Mouse (Mus musculus) embryonic facial prominence, embryonic 10.5 days (tissue): ENCODE results near the gene Med12l. TPM values are rescaled to one million over a fixed set of nuclear protein-coding genes. Genes with fewer than 3 reads are reported as not detected.

Source experiments
- DNase-seq: peaks from one replicate; pipeline ENCODE4 v3.0.0-alpha.2; 2017; ENCODE audit warnings: low spot score
- H3K27ac ChIP-seq: fragments of 300-500 bp; sonication (generic); replicated peaks from 2 replicates; pipeline ENCODE4 v1.5.1; 2016; ENCODE audit warnings: mild to moderate bottlenecking
- H3K27me3 ChIP-seq: fragments of 300-500 bp; sonication (generic); replicated peaks from 2 replicates; pipeline ENCODE4 v1.6.1; 2016; ENCODE audit warnings: low read depth, mild to moderate bottlenecking; ENCODE audit not compliant: poor library complexity, severe bottlenecking
- H3K36me3 ChIP-seq: fragments of 300-500 bp; sonication (generic); replicated peaks from 2 replicates; pipeline ENCODE4 v1.6.1; 2016; ENCODE audit warnings: mild to moderate bottlenecking, moderate library complexity
- H3K4me1 ChIP-seq: fragments of 300-500 bp; sonication (generic); 2 replicates; pipeline ENCODE4 v1.6.1; 2016
- H3K4me3 ChIP-seq: fragments of 300-500 bp; sonication (generic); 2 replicates; pipeline ENCODE4 v1.5.1; 2016; ENCODE audit warnings: mild to moderate bottlenecking, moderate library complexity
- H3K9me3 ChIP-seq: fragments of 300-500 bp; sonication (generic); 2 replicates; pipeline ENCODE4 v1.6.1; 2016; ENCODE audit warnings: mild to moderate bottlenecking
- WGBS: fragments of 180-500 bp; shearing (Covaris S2); methylation state at CpG from one replicate; pipeline ENCODE4 v1.1.7; 2016; 5-methylcytosine and 5-hydroxymethylcytosine counted together
- polyA plus RNA-seq: library from polyadenylated mRNA; unstranded; fragments of >200 nt; fragmentation: Nextera tagmentation; extraction: Ambion mirVana; gene quantifications from 2 replicates; pipeline ENCODE4 v1.2.1, GENCODE M21; 2016

Med12l gene
- polyA plus RNA-seq, 1 experiment from 2014 or later: 2.0 TPM

- Histone ChIP-seq H3K27ac (no peak within 1 kb of the TSS), H3K9me3 (no peaks in the 10 kb centered on the region), H3K36me3 (peaks cover 4% of the 10 kb centered on the region; the same call in 1 of the 2 replicates), H3K27me3 (no peaks in the 10 kb centered on the region), H3K4me3 (no peak within 1 kb of the TSS), H3K4me1 (peaks cover 30% of the 10 kb centered on the region)
- DNase-seq: no peak
- 36% methylated on average over 7 of the region's 7 CpGs for WGBS
These were observed 257.1 kb downstream of the Med12l start, which contains the start of gene P2ry12 for GRCm38 (mm10) chr3:59262704-59263103. TSS of gene P2ry12 (minus strand) at chr3:59262871.

- Histone ChIP-seq H3K27me3 (no peaks in the 10 kb centered on the region), H3K36me3 (peaks cover 4% of the 10 kb centered on the region; the same call in 1 of the 2 replicates), H3K4me1 (peaks cover 26% of the 10 kb centered on the region), H3K27ac (no peak overlapping the region), H3K4me3 (no peak overlapping the region), H3K9me3 (no peaks in the 10 kb centered on the region)
- no peak for DNase-seq
- 94% methylated on average over 2 of the region's 2 CpGs for WGBS
These were observed 257.8 kb downstream of the Med12l start for GRCm38 (mm10) chr3:59263417-59263816.

DNA sequence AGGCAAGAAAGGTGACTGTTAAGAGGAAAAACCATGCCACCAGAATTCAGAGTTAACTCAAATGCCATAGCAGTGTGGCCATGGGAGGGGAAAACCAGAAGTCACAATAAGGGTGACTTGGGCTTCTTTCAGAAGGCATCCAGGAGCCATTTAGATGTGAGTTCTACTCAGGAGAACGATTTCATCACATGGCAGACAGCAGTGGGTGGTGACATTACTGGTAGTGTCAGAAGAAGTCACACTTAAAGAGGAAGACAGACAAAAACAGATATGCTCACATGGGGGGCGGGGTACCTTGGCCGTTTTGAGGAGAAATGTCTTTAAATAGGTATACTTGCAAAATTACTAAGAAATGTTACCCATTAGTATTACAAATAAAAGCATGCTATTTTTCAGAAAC lies 258.4 kb downstream of the Med12l start:
- Histone ChIP-seq H3K4me3 (no peak overlapping the region), H3K27me3 (no peaks in the 10 kb centered on the region), H3K9me3 (no peaks in the 10 kb centered on the region), H3K4me1 (peaks cover 26% of the 10 kb centered on the region), H3K27ac (no peak overlapping the region), H3K36me3 (peaks cover 4% of the 10 kb centered on the region; the same call in 1 of the 2 replicates)
- WGBS: 88% methylated on average over 3 of the region's 3 CpGs
- no peak for DNase-seq

GRCm38 (mm10) chr3:59270811-59271210 lies 265.2 kb downstream of the Med12l start:
- no peaks in the 10 kb centered on the region for H3K36me3 ChIP-seq
- no peak overlapping the region for H3K4me3 ChIP-seq
- 90% methylated on average over 6 of the region's 6 CpGs for WGBS
- H3K4me1 ChIP-seq: peaks cover 2% of the 10 kb centered on the region; the same call in 1 of the 2 replicates
- H3K27me3 ChIP-seq: no peaks in the 10 kb centered on the region
- DNase-seq: no peak
- no peak overlapping the region for H3K27ac ChIP-seq
- H3K9me3 ChIP-seq: no peaks in the 10 kb centered on the region

- no peaks in the 10 kb centered on the region for H3K36me3 ChIP-seq
- WGBS: 25% methylated on average over 3 of the region's 3 CpGs
- peaks cover 20% of the 10 kb centered on the region for H3K4me1 ChIP-seq
These were observed 272.1 kb downstream of the Med12l start for GRCm38 (mm10) chr3:59277502-59278253.

GRCm38 (mm10) chr3:59278254-59278533 lies 272.6 kb downstream of the Med12l start:
- H3K27ac ChIP-seq: no peak overlapping the region; the same call in 1 of the 2 replicates
- no peak for DNase-seq
- H3K36me3 ChIP-seq: no peaks in the 10 kb centered on the region
- WGBS: 82% methylated on average over 3 of the region's 3 CpGs
- H3K27me3 ChIP-seq: no peaks in the 10 kb centered on the region
- H3K4me1 ChIP-seq: peaks cover 20% of the 10 kb centered on the region
- no peaks in the 10 kb centered on the region for H3K9me3 ChIP-seq
- no peak overlapping the region for H3K4me3 ChIP-seq

More at GRCm38 (mm10) chr3:59277502-59278253, 272.1 kb downstream of the Med12l start:
- H3K9me3 ChIP-seq: no peaks in the 10 kb centered on the region
- no peak overlapping the region for H3K4me3 ChIP-seq
- no peak overlapping the region; the same call in 1 of the 2 replicates for H3K27ac ChIP-seq
- H3K27me3 ChIP-seq: no peaks in the 10 kb centered on the region
- DNase-seq: peak; percentile 42

DNA sequence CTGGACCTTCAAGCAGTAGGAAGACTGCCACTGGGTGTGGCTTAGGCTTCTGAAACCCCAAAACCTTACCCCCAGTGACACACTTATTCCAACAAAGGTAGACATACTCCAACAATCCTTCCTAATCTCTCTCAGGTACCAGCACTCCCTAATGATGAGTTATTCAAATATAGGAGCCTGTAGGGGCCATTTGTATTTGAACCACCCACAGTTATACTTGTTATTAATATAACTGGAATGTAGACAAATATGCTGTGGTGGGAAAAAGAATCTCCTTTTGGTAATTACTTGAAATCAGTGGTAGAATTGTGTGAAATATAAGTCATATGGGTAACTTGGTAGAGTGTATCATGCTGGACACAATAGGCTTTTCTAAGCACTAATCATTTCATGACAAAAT lies 273.0 kb downstream of the Med12l start:
- H3K4me1 ChIP-seq: peaks cover 20% of the 10 kb centered on the region
- H3K4me3 ChIP-seq: no peak overlapping the region
- DNase-seq: no peak
- no peaks in the 10 kb centered on the region for H3K9me3 ChIP-seq
- no peak overlapping the region for H3K27ac ChIP-seq
- H3K36me3 ChIP-seq: no peaks in the 10 kb centered on the region
- no peaks in the 10 kb centered on the region for H3K27me3 ChIP-seq

DNA sequence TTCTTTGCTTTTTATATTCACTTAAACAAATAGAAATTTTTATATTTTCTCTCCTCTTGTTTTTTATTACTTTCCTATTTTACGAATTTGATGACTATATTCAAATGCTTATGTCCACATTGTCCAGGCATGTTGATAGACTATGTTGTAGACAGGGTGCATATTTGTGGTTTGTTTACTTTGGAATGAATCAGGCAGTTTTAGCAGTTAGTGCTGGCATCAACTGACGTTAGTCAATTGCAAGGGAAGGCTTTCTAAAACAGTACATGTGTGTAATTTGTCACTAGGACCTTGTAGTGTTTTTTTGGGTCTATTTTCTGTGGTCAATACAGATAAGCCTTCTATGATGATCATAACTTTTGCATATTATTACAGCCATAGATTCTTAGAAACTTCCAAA lies 284.9 kb downstream of the Med12l start:
- Histone ChIP-seq H3K4me1 (no peaks in the 10 kb centered on the region), H3K9me3 (no peaks in the 10 kb centered on the region), H3K4me3 (no peak overlapping the region), H3K36me3 (no peaks in the 10 kb centered on the region), H3K27ac (no peak overlapping the region), H3K27me3 (no peaks in the 10 kb centered on the region)
- DNase-seq: no peak
- 79% methylated on average over 2 of the region's 2 CpGs for WGBS

DNA sequence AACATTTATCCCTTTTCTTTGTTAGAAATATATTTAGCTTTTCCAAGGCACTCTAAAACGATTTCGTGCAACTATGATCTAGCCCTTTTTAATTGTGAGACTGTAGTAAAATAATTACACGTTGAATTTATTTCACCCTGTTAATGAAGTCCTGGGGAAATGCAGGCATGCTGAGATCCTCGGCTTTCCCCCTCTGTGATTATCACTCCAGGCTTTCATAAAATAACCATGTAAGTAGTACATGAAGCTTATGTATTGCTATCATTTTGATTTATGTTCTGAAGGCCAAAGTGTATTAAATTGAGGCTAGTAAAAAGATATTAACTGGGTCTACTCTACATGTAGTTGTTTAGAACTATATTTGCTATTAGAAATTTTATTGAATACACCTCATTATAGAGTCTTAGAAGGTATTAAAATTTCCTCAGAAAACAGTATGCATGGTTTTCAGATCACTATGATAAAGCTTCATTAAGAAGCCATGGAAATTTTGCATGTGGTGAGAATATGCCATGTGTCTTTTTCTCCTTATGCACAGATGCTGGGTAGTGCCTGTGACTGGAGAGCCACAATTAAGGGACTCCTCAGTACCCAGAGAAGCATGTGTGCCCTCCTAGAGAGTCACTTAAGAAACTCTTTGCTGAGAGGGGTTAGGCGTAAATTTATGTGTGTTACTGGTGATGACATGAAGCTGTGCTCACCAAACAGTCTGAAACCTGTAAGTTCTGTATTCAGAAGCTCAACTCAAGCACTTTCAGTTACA lies 288.0 kb downstream of the Med12l start:
- WGBS: 87% methylated on average over 5 of the region's 5 CpGs
- Histone ChIP-seq H3K27ac (no peak overlapping the region), H3K36me3 (no peaks in the 10 kb centered on the region; the same call in 1 of the 2 replicates), H3K9me3 (no peaks in the 10 kb centered on the region), H3K4me1 (no peaks in the 10 kb centered on the region), H3K4me3 (no peak overlapping the region), H3K27me3 (no peaks in the 10 kb centered on the region)
- DNase-seq: no peak

GRCm38 (mm10) chr3:59295699-59296562 lies 290.3 kb downstream of the Med12l start:
- Histone ChIP-seq H3K4me3 (no peak overlapping the region), H3K9me3 (no peaks in the 10 kb centered on the region), H3K27ac (no peak overlapping the region), H3K36me3 (no peaks in the 10 kb centered on the region; the same call in 1 of the 2 replicates), H3K4me1 (no peaks in the 10 kb centered on the region), H3K27me3 (no peaks in the 10 kb centered on the region)
- 85% methylated on average over 16 of the region's 16 CpGs for WGBS
- DNase-seq: no peak

DNA sequence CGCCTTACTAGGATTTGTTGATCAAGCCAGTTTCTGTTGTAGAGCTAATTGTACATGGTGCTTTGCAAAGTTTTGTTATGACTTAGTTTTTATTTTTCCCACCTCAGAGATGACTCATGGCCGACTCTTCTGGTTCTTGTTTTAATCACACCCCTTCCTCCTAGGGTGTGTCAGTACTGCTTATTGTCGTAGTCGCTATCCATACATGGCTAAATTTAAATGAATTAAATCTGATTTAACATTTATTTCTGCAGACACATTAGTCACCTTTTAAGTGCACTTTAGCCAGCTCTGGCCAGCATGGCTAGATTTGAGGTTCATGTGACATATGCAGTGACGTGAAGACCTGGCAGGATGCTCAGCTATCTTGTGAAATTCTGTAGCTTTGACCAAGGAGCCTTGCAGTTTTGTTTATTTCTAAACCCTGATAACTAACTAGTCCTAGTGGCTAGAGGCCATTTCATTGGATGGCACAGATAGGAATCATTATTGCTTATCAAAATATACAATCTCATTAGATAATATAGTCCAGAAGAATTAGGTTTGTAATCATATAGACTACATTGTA lies 291.0 kb downstream of the Med12l start:
- no peak overlapping the region for H3K27ac ChIP-seq
- no peaks in the 10 kb centered on the region for H3K4me1 ChIP-seq
- H3K27me3 ChIP-seq: no peaks in the 10 kb centered on the region
- no peak for DNase-seq
- WGBS: 93% methylated on average over 5 of the region's 5 CpGs
- H3K9me3 ChIP-seq: no peaks in the 10 kb centered on the region
- H3K36me3 ChIP-seq: no peaks in the 10 kb centered on the region; the same call in 1 of the 2 replicates
- H3K4me3 ChIP-seq: no peak overlapping the region

DNA sequence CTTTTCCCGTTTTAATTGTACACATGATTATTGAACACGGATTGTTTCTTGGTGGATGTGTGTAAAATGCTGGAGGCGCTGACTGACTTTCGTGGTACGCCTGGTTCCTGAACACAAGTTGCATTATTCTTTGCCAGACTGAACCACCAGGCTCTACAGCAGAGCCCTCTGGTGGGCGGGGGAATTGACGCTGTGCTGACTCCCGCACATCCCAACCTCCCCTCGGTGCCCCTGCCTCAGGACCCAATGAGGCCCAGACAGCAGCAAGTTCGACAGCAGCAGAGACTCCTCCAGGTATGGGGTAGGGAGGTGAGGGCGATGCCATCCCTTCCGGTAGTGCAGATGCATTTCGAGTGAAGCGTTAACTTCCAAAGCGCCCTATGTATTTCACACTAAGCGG lies 292.0 kb downstream of the Med12l start:
- H3K4me3 ChIP-seq: no peak overlapping the region
- H3K27me3 ChIP-seq: no peaks in the 10 kb centered on the region
- no peaks in the 10 kb centered on the region for H3K4me1 ChIP-seq
- H3K27ac ChIP-seq: no peak overlapping the region
- no peaks in the 10 kb centered on the region; the same call in 1 of the 2 replicates for H3K36me3 ChIP-seq
- 80% methylated on average over 16 of the region's 16 CpGs for WGBS
- H3K9me3 ChIP-seq: no peaks in the 10 kb centered on the region
- DNase-seq: no peak
